Mouse (Mus musculus) forebrain, embryonic 14.5 days (tissue): ENCODE results near the gene Tspan5. TPM values are rescaled to one million over a fixed set of nuclear protein-coding genes. Genes with fewer than 3 reads are reported as not detected.

Source experiments
- ATAC-seq: fragments of 200-750 bp; cut with Nextera tagmentation; 2 replicates; pipeline ENCODE4 v1.8.0; 2017; ENCODE audit warnings: mild to moderate bottlenecking, moderate library complexity
- DNase-seq: peaks from one replicate; pipeline ENCODE4 v3.0.0-alpha.2; 2015; ENCODE audit warnings: low spot score
- H3K27ac ChIP-seq: fragments of 300-500 bp; sonication (generic); 2 replicates; pipeline ENCODE4 v1.5.1; 2014; ENCODE audit warnings: low read depth, mild to moderate bottlenecking, control low read depth, low read length, moderate library complexity
- H3K27me3 ChIP-seq: fragments of 300-500 bp; sonication (generic); replicated peaks from 2 replicates; pipeline ENCODE4 v1.6.1; 2014; ENCODE audit warnings: low read length, control low read depth, mixed read lengths; ENCODE audit not compliant: control insufficient read depth, insufficient read depth
- H3K36me3 ChIP-seq: fragments of 300-500 bp; sonication (generic); 2 replicates; pipeline ENCODE4 v1.6.1; 2014; ENCODE audit warnings: low read length, control low read depth; ENCODE audit not compliant: control insufficient read depth, insufficient read depth
- H3K4me1 ChIP-seq: fragments of 300-500 bp; sonication (generic); 2 replicates; pipeline ENCODE4 v1.6.1; 2014; ENCODE audit warnings: antibody characterized with exemption, low read length, control low read depth; ENCODE audit not compliant: control insufficient read depth, insufficient read depth
- H3K4me2 ChIP-seq: fragments of 300-500 bp; sonication (generic); 2 replicates; pipeline ENCODE4 v1.6.1; 2014; ENCODE audit warnings: mild to moderate bottlenecking, control low read depth, low read length
- H3K4me3 ChIP-seq: fragments of 300-500 bp; sonication (generic); 2 replicates; pipeline ENCODE4 v1.5.1; 2014; ENCODE audit warnings: low read depth, low read length, control low read depth
- H3K9ac ChIP-seq: fragments of 300-500 bp; sonication (generic); 2 replicates; pipeline ENCODE4 v1.6.1; 2014; ENCODE audit warnings: mild to moderate bottlenecking, low read length, control low read depth, moderate library complexity
- H3K9me3 ChIP-seq: fragments of 300-500 bp; sonication (generic); replicated peaks from 2 replicates; pipeline ENCODE4 v1.6.1; 2016; ENCODE audit warnings: low read length, control low read depth, mixed read lengths; ENCODE audit not compliant: control insufficient read depth
- WGBS: fragments of 180-500 bp; shearing (Covaris S2); extraction: QIAGEN DNeasy Blood & Tissue Kit; methylation state at CpG from one replicate; pipeline ENCODE4 v1.1.7; 2014; 5-methylcytosine and 5-hydroxymethylcytosine counted together
- polyA plus RNA-seq: library from polyadenylated mRNA; unstranded; fragments of >200 nt; fragmentation: Nextera tagmentation; extraction: Ambion mirVana; gene quantifications from 2 replicates; pipeline ENCODE4 v1.2.1, GENCODE M21; 2014

Tspan5 gene
- polyA plus RNA-seq, 1 experiment from 2014 or later = 82.3 TPM

DNA sequence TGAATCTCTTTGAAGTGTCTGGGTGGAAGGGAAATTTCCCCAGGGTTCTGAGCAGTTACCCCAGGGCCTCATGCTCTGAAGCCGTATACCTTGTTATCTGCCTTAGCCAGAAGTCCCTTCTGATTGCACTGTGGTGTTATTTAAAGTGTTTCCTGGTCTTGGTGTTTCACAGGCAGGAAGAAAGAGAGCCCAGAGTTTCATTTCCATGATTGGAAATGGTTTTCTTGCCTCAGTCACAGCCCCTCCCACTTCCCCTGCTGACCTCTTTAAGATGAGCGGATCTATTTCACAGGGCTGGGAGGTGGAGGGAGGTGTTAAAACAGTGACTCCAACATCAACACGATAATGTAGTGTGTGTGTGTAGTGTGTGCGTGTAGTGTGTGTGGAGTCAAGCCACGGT is 151.5 kb downstream of the Tspan5 start:
- 0 out of 2 replicates have a peak overlapping the region, but pooled peaks have one; percentile 50 for H3K27ac ChIP-seq
- no peak overlapping the region for H3K9ac ChIP-seq
- no peak overlapping the region for H3K4me3 ChIP-seq
- H3K36me3 ChIP-seq = peaks cover 19% of the 10 kb centered on the region
- no peak overlapping the region for H3K4me2 ChIP-seq
- 0 out of 2 replicates have a peak, but pooled peaks have one; percentile 8 for ATAC-seq
- DNase-seq = peak; percentile 27
- H3K4me1 ChIP-seq = peaks cover 11% of the 10 kb centered on the region
- 29% methylated on average over 5 of the region's 5 CpGs for WGBS
- H3K27me3 ChIP-seq = no peaks in the 10 kb centered on the region
- H3K9me3 ChIP-seq = no peaks in the 10 kb centered on the region

GRCm38 (mm10) chr3:138897500-138897899 is 155.5 kb downstream of the Tspan5 start:
- Histone ChIP-seq H3K36me3 (peaks cover 42% of the 10 kb centered on the region), H3K4me3 (no peak overlapping the region), H3K4me1 (peaks cover 11% of the 10 kb centered on the region), H3K27me3 (no peaks in the 10 kb centered on the region), H3K9ac (no peak overlapping the region), H3K27ac (no peak overlapping the region), H3K9me3 (no peaks in the 10 kb centered on the region), H3K4me2 (no peak overlapping the region)
- DNase-seq (no peak), ATAC-seq (no peak)
- WGBS = 91% methylated on average over 11 of the region's 11 CpGs

DNA sequence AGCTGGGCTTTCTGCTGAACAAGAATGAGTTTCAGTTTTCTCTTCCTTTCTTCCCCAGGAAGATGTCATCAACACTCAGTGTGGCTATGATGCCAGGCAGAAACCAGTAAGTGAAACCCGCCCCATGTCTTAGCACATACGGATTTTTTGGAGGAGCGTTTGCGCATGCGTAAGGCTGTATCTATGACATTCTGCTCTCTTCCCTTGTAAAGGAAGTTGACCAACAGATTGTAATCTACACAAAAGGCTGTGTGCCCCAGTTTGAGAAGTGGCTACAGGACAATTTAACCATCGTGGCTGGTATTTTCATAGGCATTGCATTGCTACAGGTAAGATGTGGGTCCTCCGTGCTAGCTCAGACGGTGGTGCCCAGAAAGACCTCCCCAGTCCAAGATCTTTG is 156.1 kb downstream of the Tspan5 start:
- H3K27ac ChIP-seq = no peak overlapping the region
- H3K9me3 ChIP-seq = no peaks in the 10 kb centered on the region
- DNase-seq (no peak), ATAC-seq (no peak)
- no peak overlapping the region for H3K4me3 ChIP-seq
- no peak overlapping the region for H3K4me2 ChIP-seq
- H3K9ac ChIP-seq = no peak overlapping the region
- H3K4me1 ChIP-seq = peaks cover 9% of the 10 kb centered on the region
- H3K27me3 ChIP-seq = no peaks in the 10 kb centered on the region
- H3K36me3 ChIP-seq = peaks cover 47% of the 10 kb centered on the region
- WGBS = 97% methylated on average over 8 of the region's 8 CpGs

DNA sequence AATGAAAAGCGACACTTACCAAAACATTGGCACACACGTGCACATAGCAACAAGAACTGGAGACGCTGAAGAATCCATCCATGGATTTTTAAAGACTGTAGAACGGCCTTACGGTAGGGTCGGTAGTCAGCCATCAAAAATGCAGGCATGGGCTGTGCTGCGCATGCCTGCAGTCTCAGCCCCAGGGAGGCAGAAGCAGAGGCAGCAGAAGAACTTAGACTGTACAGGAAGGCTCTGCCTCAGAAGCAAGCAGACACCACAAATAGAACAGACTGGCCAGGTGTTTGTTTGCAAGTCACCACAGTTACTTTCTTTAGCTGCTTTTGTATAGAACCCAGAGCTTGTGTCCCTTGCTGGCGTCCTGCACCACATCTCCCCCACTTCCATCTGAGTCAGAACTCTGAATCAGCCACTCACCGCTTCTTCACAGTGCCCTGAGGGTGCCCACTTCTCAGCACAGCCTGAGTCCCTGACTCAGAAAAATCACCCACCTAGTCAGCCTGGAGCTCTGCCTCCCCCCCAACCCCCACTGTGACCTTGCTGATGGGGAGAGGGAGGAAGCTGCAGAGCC is 158.7 kb downstream of the Tspan5 start:
- Histone ChIP-seq H3K4me3 (no peak overlapping the region), H3K4me1 (no peaks in the 10 kb centered on the region; the same call in 1 of the 2 replicates), H3K4me2 (no peak overlapping the region), H3K36me3 (peaks cover 47% of the 10 kb centered on the region), H3K27ac (no peak overlapping the region), H3K9me3 (no peaks in the 10 kb centered on the region), H3K9ac (no peak overlapping the region), H3K27me3 (no peaks in the 10 kb centered on the region)
- no peak for ATAC-seq
- 87% methylated on average over 9 of the region's 9 CpGs for WGBS
- no peak for DNase-seq

DNA sequence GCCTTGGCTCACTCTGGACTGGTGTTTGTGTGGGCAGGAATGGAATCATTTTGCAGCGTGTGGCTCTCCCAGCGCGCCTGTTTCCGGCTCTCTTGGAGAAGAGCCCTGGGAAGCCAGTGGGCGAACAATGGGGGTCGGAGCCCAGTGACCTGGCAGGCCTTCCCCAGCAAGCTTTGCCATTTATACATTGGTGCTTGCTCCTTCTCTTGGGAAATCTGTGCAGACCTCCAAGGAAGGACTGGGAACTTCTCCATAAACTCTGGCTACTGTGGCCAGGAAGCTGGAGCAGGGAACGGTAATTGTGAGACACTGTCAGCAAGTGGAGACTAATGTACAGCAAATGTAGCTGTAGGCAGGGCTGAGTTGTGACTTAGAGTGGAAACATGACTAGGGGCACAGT is 163.7 kb downstream of the Tspan5 start:
- WGBS = 30% methylated on average over 7 of the region's 7 CpGs
- no peaks in the 10 kb centered on the region for H3K9me3 ChIP-seq

GRCm38 (mm10) chr3:138906112-138906880 is 164.3 kb downstream of the Tspan5 start:
- 28% methylated on average over 17 of the region's 17 CpGs for WGBS
- no peak overlapping the region for H3K9ac ChIP-seq
- peak; percentile 85 for DNase-seq

More for the DNA sequence above, 163.7 kb downstream of the Tspan5 start:
- Histone ChIP-seq H3K4me3 (no peak overlapping the region), H3K4me2 (no peak overlapping the region), H3K9ac (no peak overlapping the region), H3K36me3 (peaks cover 14% of the 10 kb centered on the region), H3K27ac (no peak overlapping the region), H3K4me1 (no peaks in the 10 kb centered on the region; the same call in 1 of the 2 replicates), H3K27me3 (no peaks in the 10 kb centered on the region)
- ATAC-seq = no peak; the same call in 1 of the 2 replicates
- DNase-seq = no peak

GRCm38 (mm10) chr3:138909313-138909712 is 167.3 kb downstream of the Tspan5 start:
- H3K27ac ChIP-seq = no peak overlapping the region
- H3K4me3 ChIP-seq = no peak overlapping the region
- 68% methylated on average over 2 of the region's 2 CpGs for WGBS
- no peaks in the 10 kb centered on the region for H3K27me3 ChIP-seq
- H3K9me3 ChIP-seq = no peaks in the 10 kb centered on the region
- ATAC-seq = no peak
- DNase-seq = no peak
- H3K9ac ChIP-seq = no peak overlapping the region
- no peak overlapping the region for H3K4me2 ChIP-seq
- H3K36me3 ChIP-seq = no peaks in the 10 kb centered on the region
- no peaks in the 10 kb centered on the region; the same call in 1 of the 2 replicates for H3K4me1 ChIP-seq

More at GRCm38 (mm10) chr3:138906112-138906880, 164.3 kb downstream of the Tspan5 start:
- H3K27me3 ChIP-seq = no peaks in the 10 kb centered on the region
- H3K4me3 ChIP-seq = no peak overlapping the region
- H3K9me3 ChIP-seq = no peaks in the 10 kb centered on the region
- H3K4me2 ChIP-seq = no peak overlapping the region
- H3K4me1 ChIP-seq = no peaks in the 10 kb centered on the region; the same call in 1 of the 2 replicates
- H3K36me3 ChIP-seq = peaks cover 11% of the 10 kb centered on the region
- peak; percentile 81 for ATAC-seq
- H3K27ac ChIP-seq = no peak overlapping the region

DNA sequence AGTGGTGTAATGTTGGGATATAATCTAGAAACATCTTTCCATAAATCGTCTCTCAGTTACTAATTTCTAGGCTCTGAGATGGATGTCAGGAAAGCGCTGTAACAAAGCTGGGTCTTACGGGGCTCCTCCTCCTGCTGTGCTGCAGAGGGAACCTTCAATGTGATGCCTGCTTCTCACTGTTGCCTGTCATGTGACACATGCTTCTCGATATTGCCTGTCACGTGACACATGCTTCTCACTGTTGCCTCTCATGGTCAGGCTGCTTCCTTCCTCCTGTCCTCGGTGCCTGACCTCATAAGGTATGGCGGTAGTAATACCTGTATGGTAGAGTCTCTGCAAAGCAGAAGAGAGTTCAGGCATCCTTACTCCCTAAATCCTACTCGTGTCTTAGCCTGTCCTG is 170.5 kb downstream of the Tspan5 start:
- Histone ChIP-seq H3K9me3 (no peaks in the 10 kb centered on the region), H3K27ac (no peak overlapping the region), H3K4me1 (no peaks in the 10 kb centered on the region), H3K4me3 (no peak overlapping the region), H3K27me3 (no peaks in the 10 kb centered on the region), H3K4me2 (no peak overlapping the region), H3K36me3 (no peaks in the 10 kb centered on the region), H3K9ac (no peak overlapping the region)
- WGBS = 90% methylated on average over 8 of the region's 8 CpGs
- ATAC-seq = no peak
- no peak for DNase-seq
